In genomic region chr8:56489496-56489895, GRCm38 (mm10) we compare ENCODE assay signal across 28 mouse cellular contexts.
DNase-seq lines count a peak whose midpoint lies in the region; ATAC-seq lines count a peak whose summit lies in the region.
"Had no signal": no experiment of that assay in that cellular context is flagged by ENCODE, and none has a peak within 500 bp of the region (broad histone marks: within the 10 kb centered on the region; RNA-seq: fewer than 3 reads in every experiment).

No protein-coding gene starts in this region.

- no peak for ATAC-seq in heart, embryonic 12.5 days (ENCODE audit: insufficient number of reproducible peaks, low FRiP score)
- ATAC-seq: forebrain, embryonic 13.5 days; hindbrain, embryonic 16.5 days; intestine, embryonic 15.5 days had no signal

- 41% methylated on average over 2 of the region's 2 CpGs for WGBS in heart, embryonic 12.5 days

- H3K4me2 ChIP-seq in heart, embryonic 12.5 days = no peak overlapping the region
- H3K4me2 ChIP-seq: embryonic facial prominence, embryonic 15.5 days; forebrain, embryonic 13.5 days; heart, embryonic 11.5 days; intestine, embryonic 15.5 days; limb, embryonic 12.5 days; midbrain, embryonic 12.5 days; stomach, embryonic 15.5 days had no signal

- H3K9ac ChIP-seq in heart, embryonic 12.5 days = no peak overlapping the region
- H3K9ac ChIP-seq: embryonic facial prominence, embryonic 15.5 days; forebrain, embryonic 13.5 days; intestine, embryonic 15.5 days; limb, embryonic 12.5 days; midbrain, embryonic 12.5 days; stomach, embryonic 15.5 days had no signal

- H3K4me3 ChIP-seq in heart, embryonic 12.5 days = no peak overlapping the region
- H3K4me3 ChIP-seq: embryonic facial prominence, embryonic 15.5 days; forebrain, embryonic 13.5 days; gastrocnemius, adult 2 months; intestine, embryonic 15.5 days; limb, embryonic 12.5 days; megakaryocyte, embryonic 14.5 days; midbrain, embryonic 12.5 days; stomach, embryonic 15.5 days had no signal

- no peaks in the 10 kb centered on the region for H3K4me1 ChIP-seq in heart, embryonic 12.5 days (replicated peaks)
- H3K4me1 ChIP-seq: embryonic facial prominence, embryonic 15.5 days; intestine, embryonic 15.5 days; megakaryocyte, embryonic 14.5 days; midbrain, embryonic 12.5 days; stomach, embryonic 15.5 days had no signal

- H3K36me3 ChIP-seq in heart, embryonic 12.5 days = no peaks in the 10 kb centered on the region
- H3K36me3 ChIP-seq: embryonic facial prominence, embryonic 15.5 days; intestine, embryonic 15.5 days; limb, embryonic 12.5 days; midbrain, embryonic 12.5 days; stomach, embryonic 15.5 days had no signal

- no peaks in the 10 kb centered on the region for H3K9me3 ChIP-seq in heart, embryonic 12.5 days (replicated peaks)
- H3K9me3 ChIP-seq: embryonic facial prominence, embryonic 15.5 days; forebrain, embryonic 13.5 days; intestine, embryonic 15.5 days; limb, embryonic 12.5 days; megakaryocyte, embryonic 14.5 days; midbrain, embryonic 12.5 days; stomach, embryonic 15.5 days had no signal

- H3K27me3 ChIP-seq in heart, embryonic 12.5 days (replicated peaks) = no peaks in the 10 kb centered on the region
- H3K27me3 ChIP-seq: CH12.LX; embryonic facial prominence, embryonic 15.5 days; forebrain, embryonic 13.5 days; intestine, embryonic 15.5 days; limb, embryonic 12.5 days; megakaryocyte, embryonic 14.5 days; midbrain, embryonic 12.5 days; stomach, embryonic 15.5 days had no signal

- no peak overlapping the region for H3K27ac ChIP-seq in heart, embryonic 12.5 days (ENCODE audit: poor library complexity, severe bottlenecking)
- H3K27ac ChIP-seq: embryonic facial prominence, embryonic 15.5 days; forebrain, embryonic 13.5 days; gastrocnemius, adult 2 months; intestine, embryonic 15.5 days; kidney, postnatal 0 days; limb, embryonic 12.5 days; midbrain, embryonic 12.5 days; stomach, embryonic 15.5 days had no signal

- peak; percentile 4 to 15 for DNase-seq in left cerebral cortex, adult 18-20 months (ENCODE audit: low spot score in 2 of 2)
- DNase-seq in left cerebral cortex, adult 11 months (ENCODE audit: low spot score) = no peak
- peak; percentile 41 for DNase-seq in right cerebral cortex, adult 18-20 months
- no peak for DNase-seq in right cerebral cortex, postnatal 25 days
- DNase-seq in NIH3T3 (ENCODE audit: low read depth) = peak; percentile 7
- DNase-seq in frontal cortex, postnatal 25 days (ENCODE audit: low spot score in 2 of 2) = no peak
- DNase-seq: adrenal gland, postnatal 14 days; cerebellum, adult 18-20 months; gastrocnemius, adult 2 months; gastrocnemius, postnatal 36 days; heart, adult 18-20 months; heart, postnatal 4 days; kidney, adult 2 months; kidney, postnatal 4 days; lung, postnatal 4 days; thymus, postnatal 25 days had no signal

Comparison
In these comparisons a context has a peak if more than half of its experiments do, and no peak if none do; other contexts are left out.
1. DNase-seq: peak in left cerebral cortex, adult 18-20 months (2 of 2), right cerebral cortex, adult 18-20 months (single experiment) and NIH3T3 (single experiment); none in left cerebral cortex, adult 11 months (single experiment), right cerebral cortex, postnatal 25 days (single experiment) and frontal cortex, postnatal 25 days (0 of 2).